Comparison of ENCODE assay signal across 8 mouse cellular contexts in genomic region chr6:125330626-125331326, GRCm38 (mm10). TPM values are rescaled to one million over a fixed set of nuclear protein-coding genes. Genes with fewer than 3 reads are reported as not detected.
DNase-seq lines count a peak whose midpoint lies in the region; ATAC-seq and TF ChIP-seq lines count a peak whose summit lies in the region.

No protein-coding gene starts in this region.

- no peaks in the 10 kb centered on the region for H3K36me3 ChIP-seq in hindbrain, embryonic 10.5 days
- H3K36me3 ChIP-seq in lung, embryonic 16.5 days (ENCODE audit: control insufficient read depth, insufficient read depth, low read length), result no peaks in the 10 kb centered on the region

- 1% methylated on average over 39 of the region's 39 CpGs for WGBS in hindbrain, embryonic 10.5 days
- under 1% methylated on average over 39 of the region's 39 CpGs for WGBS in lung, embryonic 16.5 days

- CTCF ChIA-PET in Patski (lab: Charles Lee), result interaction anchor here (1.0 to 1.5 kb wide), 3 partner anchors 8 to 55 kb away, joined by 3 to 4 read pairs (median 3); no protein-coding TSS in a partner anchor

- peak overlapping the region; percentile 71 for H3K9ac ChIP-seq in lung, embryonic 16.5 days (ENCODE audit: low read length)

- peaks cover 19% of the 10 kb centered on the region for H3K4me1 ChIP-seq in hindbrain, embryonic 10.5 days (replicated peaks)
- peaks cover 11% of the 10 kb centered on the region; the same call in 1 of the 2 replicates for H3K4me1 ChIP-seq in lung, embryonic 16.5 days (replicated peaks; ENCODE audit: control insufficient read depth, insufficient read depth, low read length)

- DNase-seq in Patski (ENCODE audit: low read depth, low spot score), result no peak
- peak; percentile 29 for DNase-seq in cerebellum, adult 9-10 months
- DNase-seq in frontal cortex, postnatal 10 days (ENCODE audit: low spot score in 2 of 2), result peak; percentile 62 to 71
- DNase-seq in hindbrain, embryonic 10.5 days (ENCODE audit: low spot score), result peak; percentile 85
- DNase-seq in layer of hippocampus, postnatal 14 days (ENCODE audit: low spot score in 2 of 2), result peak; percentile 62 to 78
- DNase-seq in ovary, postnatal 10 days (ENCODE audit: low spot score), result peak; percentile 70
- peak; percentile 92 for DNase-seq in urinary bladder, adult 18-20 months (ENCODE audit: low spot score in 2 of 2)

- peak overlapping the region; percentile 65 for H3K4me2 ChIP-seq in lung, embryonic 16.5 days (ENCODE audit: low read depth, low read length)

- POLR2A ChIA-PET in Patski (lab: Charles Lee), result no interaction called here

- TF ChIP-seq CTCF in Patski (IDR thresholded peaks at IDR 0.05), result no peak

- ATAC-seq in Patski, result peak; percentile 82
- ATAC-seq in lung, embryonic 16.5 days (ENCODE audit: low read depth), result peak; percentile 96

- no peaks in the 10 kb centered on the region for H3K27me3 ChIP-seq in Patski
- peaks cover 14% of the 10 kb centered on the region; the same call in 1 of the 2 replicates for H3K27me3 ChIP-seq in hindbrain, embryonic 10.5 days (ENCODE audit: insufficient read depth, poor library complexity, severe bottlenecking)
- H3K27me3 ChIP-seq in lung, embryonic 16.5 days (ENCODE audit: control insufficient read depth, insufficient read depth, low read depth, low read length), result no peaks in the 10 kb centered on the region

- in situ Hi-C loops in Patski (cut with MboI; ENCODE audit: low pct_unique_long_range_greater_than_20kb), result no loop called here

- peak overlapping the region; percentile 82 for H3K27ac ChIP-seq in hindbrain, embryonic 10.5 days
- H3K27ac ChIP-seq in lung, embryonic 16.5 days (ENCODE audit: low read length), result peak overlapping the region; percentile 48; the same call in 1 of the 2 replicates

- no peaks in the 10 kb centered on the region for H3K9me3 ChIP-seq in hindbrain, embryonic 10.5 days
- H3K9me3 ChIP-seq in lung, embryonic 16.5 days (ENCODE audit: control insufficient read depth, low read length), result no peaks in the 10 kb centered on the region

- peak overlapping the region; percentile 62 for H3K4me3 ChIP-seq in hindbrain, embryonic 10.5 days
- peak overlapping the region; percentile 57 for H3K4me3 ChIP-seq in lung, embryonic 16.5 days (ENCODE audit: low read length)

RNA-seq across cellular contexts. Expression of gene Scnn1a, which starts 10.3 kb away (rescaled TPM):
- 1.8 TPM for polyA plus RNA-seq in Patski (2021)
- polyA plus RNA-seq in hindbrain, embryonic 10.5 days (2016; fragmentation: Nextera tagmentation; extraction: Ambion mirVana), result 0.40 and 0.42 TPM in 2 replicates
- 1 to 10 TPM; 2.8 to 4.1 TPM for total RNA-seq in layer of hippocampus, postnatal 14 days (2021)
- 9.1 and 13.4 TPM in 2 replicates for polyA plus RNA-seq in lung, embryonic 16.5 days (2015; fragmentation: Nextera tagmentation; extraction: Ambion mirVana)

RNA-seq across cellular contexts. Expression of gene Ltbr, which starts 17.1 kb away (rescaled TPM):
- polyA plus RNA-seq in Patski (2021), result 164 TPM
- 21.0 and 22.7 TPM in 2 replicates for polyA plus RNA-seq in hindbrain, embryonic 10.5 days (2016; fragmentation: Nextera tagmentation; extraction: Ambion mirVana)
- total RNA-seq in layer of hippocampus, postnatal 14 days (2021), result 10 to 100 TPM in 1 of 2 experiments, 1 to 10 TPM in 1; 9.8 to 13.3 TPM
- 91.1 and 96.4 TPM in 2 replicates for polyA plus RNA-seq in lung, embryonic 16.5 days (2015; fragmentation: Nextera tagmentation; extraction: Ambion mirVana)

RNA-seq across cellular contexts. Expression of gene Tnfrsf1a, which starts 18.4 kb away (rescaled TPM):
- polyA plus RNA-seq in Patski (2021), result 190 TPM
- polyA plus RNA-seq in hindbrain, embryonic 10.5 days (2016; fragmentation: Nextera tagmentation; extraction: Ambion mirVana), result 26.8 and 27.1 TPM in 2 replicates
- 10 to 100 TPM; 12.8 to 15.2 TPM for total RNA-seq in layer of hippocampus, postnatal 14 days (2021)
- polyA plus RNA-seq in lung, embryonic 16.5 days (2015; fragmentation: Nextera tagmentation; extraction: Ambion mirVana), result 115 and 117 TPM in 2 replicates

RNA-seq across cellular contexts. Expression of gene Tuba3a, which starts 44.9 kb away (rescaled TPM):
- not detected for polyA plus RNA-seq in Patski (2021)
- 0.17 TPM in 1 of 2 replicates, not detected in the other for polyA plus RNA-seq in hindbrain, embryonic 10.5 days (2016; fragmentation: Nextera tagmentation; extraction: Ambion mirVana)
- not detected for total RNA-seq in layer of hippocampus, postnatal 14 days (2021)
- 0.16 TPM in 1 of 2 replicates, not detected in the other for polyA plus RNA-seq in lung, embryonic 16.5 days (2015; fragmentation: Nextera tagmentation; extraction: Ambion mirVana)

RNA-seq across cellular contexts. Expression of gene Plekhg6, which starts 49.8 kb away (rescaled TPM):
- 0.49 TPM for polyA plus RNA-seq in Patski (2021)
- 0.13 and 0.20 TPM in 2 replicates for polyA plus RNA-seq in hindbrain, embryonic 10.5 days (2016; fragmentation: Nextera tagmentation; extraction: Ambion mirVana)
- not detected for total RNA-seq in layer of hippocampus, postnatal 14 days (2021)
- 0.49 and 0.99 TPM in 2 replicates for polyA plus RNA-seq in lung, embryonic 16.5 days (2015; fragmentation: Nextera tagmentation; extraction: Ambion mirVana)
